Mouse (Mus musculus): Measurements from ENCODE around the gene Prdm10. TPM values are rescaled to one million over a fixed set of nuclear protein-coding genes. Genes with fewer than 3 reads are reported as not detected.

The Prdm10 gene
- total RNA-seq, 2 experiments from 2014 or later, result 16.8 to 17.2 TPM

- no peak for DNase-seq (ENCODE audit: low spot score in 2 of 2)
These were observed 17.9 kb upstream of the Prdm10 start for GRCm38 (mm10) chr9:31262226-31263105.

GRCm38 (mm10) chr9:31266013-31266659 lies 14.2 kb upstream of the Prdm10 start:
- DNase-seq (ENCODE audit: low spot score in 2 of 2), result peak in 1 of 2 experiments; percentile 49

- no peak for DNase-seq (ENCODE audit: low spot score in 2 of 2)
These were observed 8.9 kb upstream of the Prdm10 start for GRCm38 (mm10) chr9:31271221-31272015.

GRCm38 (mm10) chr9:31272160-31272559 lies 8.2 kb upstream of the Prdm10 start:
- DNase-seq (ENCODE audit: low spot score in 2 of 2), result no peak

GRCm38 (mm10) chr9:31278651-31279050 lies 1.7 kb upstream of the Prdm10 start:
- DNase-seq (ENCODE audit: low spot score in 2 of 2), result no peak

- DNase-seq (ENCODE audit: low spot score in 2 of 2), result no peak
These were observed 1.0 kb upstream of the Prdm10 start for GRCm38 (mm10) chr9:31279306-31279705.

- DNase-seq (ENCODE audit: low spot score in 2 of 2), result no peak
These were observed 413 bp upstream of the Prdm10 start for GRCm38 (mm10) chr9:31279885-31280365.

- DNase-seq (ENCODE audit: low spot score in 2 of 2), result no peak
These were observed 799 bp downstream of the Prdm10 start for GRCm38 (mm10) chr9:31281011-31281662.

- DNase-seq (ENCODE audit: low spot score in 2 of 2), result peak in 1 of 2 experiments; percentile 13
These were observed 1.3 kb downstream of the Prdm10 start for GRCm38 (mm10) chr9:31281663-31282015.

GRCm38 (mm10) chr9:31282536-31282935 lies 2.2 kb downstream of the Prdm10 start:
- DNase-seq (ENCODE audit: low spot score in 2 of 2), result no peak

- no peak for DNase-seq (ENCODE audit: low spot score in 2 of 2)
These were observed 2.7 kb downstream of the Prdm10 start for GRCm38 (mm10) chr9:31283044-31283443.

- no peak for DNase-seq (ENCODE audit: low spot score in 2 of 2)
These were observed 3.6 kb downstream of the Prdm10 start for GRCm38 (mm10) chr9:31283911-31284310.

GRCm38 (mm10) chr9:31290201-31290862 lies 10.0 kb downstream of the Prdm10 start:
- peak; percentile 16 to 26 for DNase-seq (ENCODE audit: low spot score in 2 of 2)

- DNase-seq (ENCODE audit: low spot score in 2 of 2), result no peak
These were observed 11.6 kb downstream of the Prdm10 start for GRCm38 (mm10) chr9:31291978-31292377.

GRCm38 (mm10) chr9:31293208-31293607 lies 12.9 kb downstream of the Prdm10 start:
- DNase-seq (ENCODE audit: low spot score in 2 of 2), result no peak

- no peak for DNase-seq (ENCODE audit: low spot score in 2 of 2)
These were observed 15.0 kb downstream of the Prdm10 start for GRCm38 (mm10) chr9:31295311-31295710.

GRCm38 (mm10) chr9:31296293-31296692 lies 16.0 kb downstream of the Prdm10 start:
- DNase-seq (ENCODE audit: low spot score in 2 of 2), result no peak

GRCm38 (mm10) chr9:31298751-31299150 lies 18.4 kb downstream of the Prdm10 start:
- no peak for DNase-seq (ENCODE audit: low spot score in 2 of 2)

GRCm38 (mm10) chr9:31300525-31300924 lies 20.2 kb downstream of the Prdm10 start:
- DNase-seq (ENCODE audit: low spot score in 2 of 2), result no peak

- DNase-seq (ENCODE audit: low spot score in 2 of 2), result no peak
These were observed 20.8 kb downstream of the Prdm10 start for GRCm38 (mm10) chr9:31301107-31301506.
